Mouse (Mus musculus) liver, adult (tissue): ENCODE measurements at regions not wholly inside any gene's neighbourhood (a gene's known extent, or its start where the extent isn't known, plus 50 kb on each side); places are given as distances from the start of the nearest gene placed in this dataset.

ENCODE experiments used
- GATA4 ChIP-seq: IDR thresholded peaks from 2 replicates; pipeline ENCODE4 v1.6.1; 2014; ENCODE audit warnings: mild to moderate bottlenecking, low read length; ENCODE audit not compliant: insufficient replicate concordance

- TF ChIP-seq GATA4, result no peak
These were observed 56.0 kb upstream of the Gpc4 start for GRCm38 (mm10) chrX:52221016-52221415.

DNA sequence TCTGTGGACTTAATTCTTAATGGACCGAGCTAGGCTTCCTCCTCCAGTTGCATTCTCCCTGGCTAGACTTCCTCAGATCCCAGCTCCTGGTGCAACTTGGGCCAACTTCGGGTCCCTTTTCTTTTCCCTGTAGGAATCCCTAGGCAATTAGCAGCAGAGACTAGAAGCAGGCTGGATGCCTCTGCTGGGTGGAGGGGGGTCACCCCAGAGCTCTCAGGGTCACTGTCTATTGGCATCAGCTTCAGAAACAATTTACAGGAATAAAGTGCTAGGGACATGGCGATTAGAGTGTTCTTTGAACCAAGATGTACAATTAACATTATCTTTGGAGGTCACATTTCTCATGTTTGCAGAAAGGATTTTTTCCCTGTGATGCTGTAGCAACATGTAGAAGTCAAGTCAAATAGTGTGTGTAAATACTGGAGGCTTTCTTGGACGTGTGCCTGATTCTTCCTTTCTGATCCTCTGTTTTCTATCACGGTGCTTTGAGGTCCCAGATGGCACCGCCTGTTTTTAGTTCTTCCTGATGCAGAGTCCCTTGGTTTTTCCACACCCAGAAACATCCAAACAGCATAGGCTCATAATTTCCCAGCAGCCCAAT lies 52.2 kb upstream of the Gpc4 start:
- 0 out of 2 replicates have a peak, but pooled peaks have one; percentile 34 for TF ChIP-seq GATA4
